Mouse (Mus musculus) heart, postnatal 0 days (tissue): ENCODE results near the gene Zfp747.

Experiments used
- CTCF ChIP-seq: IDR thresholded peaks from 2 replicates; pipeline ENCODE4 v1.5.1; 2016; ENCODE audit warnings: antibody characterized with exemption, control low read depth, low read depth
- EP300 ChIP-seq: IDR thresholded peaks from 2 replicates; pipeline ENCODE4 v1.6.1; 2016; ENCODE audit warnings: antibody characterized with exemption, low read depth

DNA sequence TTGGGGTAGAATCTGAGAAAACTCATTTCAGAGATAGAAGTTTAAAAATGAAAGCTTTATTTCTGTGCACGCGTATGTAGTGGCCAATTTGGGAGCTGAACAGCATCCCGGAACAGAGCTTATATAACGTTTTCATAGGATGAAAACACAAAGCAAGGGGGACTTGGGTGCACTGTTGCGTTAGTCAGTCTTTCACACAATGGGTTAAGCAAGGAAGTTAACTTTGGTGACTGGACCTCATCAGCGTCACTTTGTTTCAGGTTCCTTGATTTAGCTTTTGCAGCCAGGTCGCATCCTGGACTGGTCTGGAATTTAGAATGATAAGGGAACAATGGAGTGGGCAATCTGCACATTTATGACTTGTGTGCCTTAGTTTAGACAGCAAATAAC lies 18.1 kb upstream of the Zfp747 start:
- no peak for TF ChIP-seq CTCF
- no peak for TF ChIP-seq EP300
